Mouse (Mus musculus) retina, adult 2 months (tissue): ENCODE measurements around the gene Lhx3.

Experiments used
- DNase-seq: peaks from one replicate; pipeline ENCODE4 v3.0.0-alpha.2; 2012; ENCODE audit warnings: low read depth, low spot score

The Lhx3 gene

GRCm38 (mm10) chr2:26201926-26202848 is 5.9 kb downstream of the Lhx3 start:
- no peak for DNase-seq

DNA sequence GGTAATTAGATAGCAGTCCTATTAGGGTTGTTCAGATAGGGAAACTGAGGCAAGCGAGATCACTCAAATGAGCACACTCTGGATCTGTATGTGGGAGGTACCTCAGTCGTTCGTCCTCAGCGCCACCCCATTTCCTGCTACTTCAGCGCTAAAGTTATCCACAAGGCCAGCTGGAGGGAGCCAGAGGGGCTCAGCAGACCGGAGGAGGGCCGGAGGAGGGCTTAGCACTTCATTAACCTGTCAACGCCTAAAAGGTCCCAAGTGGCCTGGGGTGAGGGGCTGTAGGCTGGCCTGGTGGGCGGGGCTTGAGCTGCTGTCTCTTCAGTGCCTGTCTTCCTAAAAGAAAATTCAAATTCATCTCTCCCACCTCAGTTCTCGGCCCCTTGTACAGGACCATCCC is 9.6 kb downstream of the Lhx3 start:
- DNase-seq: no peak

- DNase-seq: no peak
Observed at GRCm38 (mm10) chr2:26194552-26195339, 13.3 kb downstream of the Lhx3 start.

DNA sequence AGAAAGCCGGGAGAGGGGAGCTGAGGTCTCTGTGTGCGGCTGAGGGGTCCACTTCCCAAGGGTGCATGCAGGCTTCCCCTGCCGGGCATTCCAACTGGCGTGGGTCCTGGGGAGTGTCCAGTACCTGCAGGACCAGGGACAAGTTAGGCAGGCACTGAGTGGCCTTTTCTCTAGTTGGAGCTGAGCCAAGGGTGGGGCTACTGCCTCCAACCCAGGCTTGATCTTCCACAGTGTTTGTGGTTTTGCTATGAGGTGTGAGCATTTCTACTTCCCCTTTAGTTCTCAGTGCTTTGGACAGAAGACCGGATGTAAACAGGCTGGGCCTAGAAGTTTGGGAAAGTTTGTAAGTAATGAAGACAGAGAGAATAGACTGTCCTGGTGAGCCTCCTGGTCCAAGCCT is 19.6 kb downstream of the Lhx3 start:
- DNase-seq: no peak

- DNase-seq: no peak
Observed at GRCm38 (mm10) chr2:26184352-26184751, 23.7 kb downstream of the Lhx3 start.

- DNase-seq: no peak
Observed at GRCm38 (mm10) chr2:26182646-26183045, 25.4 kb downstream of the Lhx3 start.

GRCm38 (mm10) chr2:26177189-26177588 is 30.9 kb downstream of the Lhx3 start:
- DNase-seq: no peak

- DNase-seq: no peak
Observed at GRCm38 (mm10) chr2:26176731-26177130, 31.4 kb downstream of the Lhx3 start.

- DNase-seq: no peak
Observed at GRCm38 (mm10) chr2:26175191-26175590, 32.9 kb downstream of the Lhx3 start.

DNA sequence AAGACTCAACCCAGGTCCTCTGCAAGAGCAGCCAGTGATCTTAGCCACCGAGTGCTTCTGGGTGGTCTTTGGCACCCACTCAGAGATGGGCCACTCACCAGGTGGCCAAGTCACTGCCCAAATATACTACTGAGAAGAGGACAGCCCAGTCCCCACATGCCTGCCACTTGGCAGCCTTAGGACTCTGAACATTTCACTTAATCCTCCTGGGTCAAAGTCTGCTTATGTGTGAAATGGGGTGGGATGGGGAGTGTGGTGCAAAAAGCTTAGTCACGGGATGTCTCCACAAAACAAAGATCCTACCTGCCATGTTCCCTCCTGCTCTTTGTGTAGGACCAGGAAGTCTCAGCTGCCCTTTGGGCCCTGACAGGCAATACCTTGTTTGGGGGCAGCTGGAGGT is 35.9 kb downstream of the Lhx3 start:
- DNase-seq: no peak

DNA sequence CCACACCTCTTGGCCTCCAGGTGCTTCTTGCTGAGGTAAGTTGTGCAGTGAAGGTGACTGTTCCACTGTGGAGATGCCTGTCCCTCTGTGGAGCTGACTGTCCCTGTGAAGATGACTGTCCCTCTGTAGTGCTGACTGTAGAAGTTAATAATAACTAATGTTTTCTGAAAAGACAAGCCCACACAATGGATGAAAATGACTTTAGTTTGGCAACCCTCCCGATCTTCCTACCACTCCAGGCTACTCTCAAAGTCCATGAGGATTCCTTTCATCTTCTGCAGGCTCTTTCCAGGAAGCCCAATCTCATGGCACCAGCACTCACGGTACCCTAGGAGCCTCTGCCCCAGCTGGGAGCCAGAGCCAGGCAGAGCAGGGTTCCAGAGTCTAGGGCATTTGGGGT is 37.7 kb downstream of the Lhx3 start:
- no peak for DNase-seq

GRCm38 (mm10) chr2:26168843-26169579 is 39.1 kb downstream of the Lhx3 start:
- no peak for DNase-seq

DNA sequence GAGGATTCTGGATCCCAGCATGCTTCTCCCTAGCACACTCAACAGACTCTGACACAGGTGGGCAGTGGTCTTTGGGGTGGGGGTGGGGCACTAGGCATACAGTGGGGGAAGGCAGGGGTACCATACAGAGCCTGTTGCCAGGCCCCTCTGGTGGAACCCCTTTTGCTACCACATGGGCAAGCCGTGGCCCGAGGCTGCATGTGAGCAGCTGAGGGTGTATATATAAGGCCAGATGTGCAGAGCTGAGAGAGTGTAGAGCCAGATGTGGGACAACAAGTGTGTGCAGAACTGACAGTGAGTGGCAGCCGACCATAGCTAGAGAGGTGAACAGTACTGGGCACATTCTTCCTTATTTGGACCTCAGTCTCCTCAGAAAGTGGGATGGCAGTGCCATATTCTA is 41.2 kb downstream of the Lhx3 start:
- no peak for DNase-seq

- no peak for DNase-seq
Observed at GRCm38 (mm10) chr2:26158064-26158463, 50.0 kb downstream of the Lhx3 start.

DNA sequence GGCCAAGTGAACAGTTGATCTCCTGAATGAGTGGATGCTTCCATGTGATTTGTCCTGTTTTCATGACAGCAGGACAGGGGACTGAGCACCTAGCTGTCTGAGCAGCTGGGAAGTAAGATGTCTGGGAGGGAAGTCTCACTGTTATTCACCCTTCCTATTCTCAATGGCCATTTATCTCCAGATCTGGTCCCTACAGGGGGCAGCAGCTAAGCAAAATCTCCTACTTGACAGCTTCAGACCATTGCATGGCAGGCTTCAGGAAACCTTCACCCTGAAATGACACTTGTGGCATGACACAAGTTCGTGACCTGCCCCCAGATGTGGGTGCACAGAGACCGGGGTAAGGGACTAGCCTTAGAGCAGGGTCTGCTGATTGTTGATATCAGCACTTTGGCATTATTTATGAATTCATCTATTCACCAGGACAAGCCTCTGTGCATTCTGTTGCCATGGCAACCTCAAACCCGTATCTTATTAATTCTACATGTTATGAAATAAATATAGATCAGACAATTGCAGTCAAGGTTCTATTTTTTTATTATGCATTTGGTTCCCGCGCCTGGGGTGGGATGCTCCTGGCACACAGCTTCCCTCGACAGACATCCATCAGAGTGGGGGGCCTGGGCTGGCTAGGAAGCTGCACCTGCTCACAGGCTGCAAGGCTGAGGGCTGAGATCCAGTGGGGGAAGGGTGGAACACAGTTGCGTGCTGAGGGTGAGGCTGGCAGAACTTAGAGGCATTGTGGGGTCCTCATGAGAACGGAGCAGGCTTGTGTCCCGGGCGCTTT is 51.7 kb downstream of the Lhx3 start:
- DNase-seq: no peak

- DNase-seq: no peak
Observed at GRCm38 (mm10) chr2:26155737-26156136, 52.4 kb downstream of the Lhx3 start.

- DNase-seq: no peak
Observed at GRCm38 (mm10) chr2:26154586-26154985, 53.5 kb downstream of the Lhx3 start.

DNA sequence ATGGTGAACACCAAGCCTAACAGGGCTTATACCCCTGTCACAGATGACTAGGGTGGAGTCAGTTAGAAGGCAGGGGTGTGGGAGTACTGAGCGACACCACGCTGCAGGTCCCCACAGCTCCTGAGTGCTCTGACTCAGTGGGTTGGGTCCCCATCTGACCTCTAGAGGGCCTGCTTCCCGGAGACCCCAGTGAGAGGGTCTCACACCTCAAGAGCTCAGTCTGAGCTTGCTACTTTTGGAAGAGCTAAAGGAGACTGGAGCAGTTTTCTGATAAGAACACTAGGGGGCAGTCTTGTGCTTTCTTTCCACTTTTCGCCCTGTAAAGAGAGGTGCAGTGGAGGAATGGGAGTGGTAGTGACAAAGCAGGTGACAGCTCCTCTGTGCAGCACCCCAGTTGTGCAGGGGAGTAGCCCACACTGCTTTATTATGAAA is 54.2 kb downstream of the Lhx3 start:
- no peak for DNase-seq

DNA sequence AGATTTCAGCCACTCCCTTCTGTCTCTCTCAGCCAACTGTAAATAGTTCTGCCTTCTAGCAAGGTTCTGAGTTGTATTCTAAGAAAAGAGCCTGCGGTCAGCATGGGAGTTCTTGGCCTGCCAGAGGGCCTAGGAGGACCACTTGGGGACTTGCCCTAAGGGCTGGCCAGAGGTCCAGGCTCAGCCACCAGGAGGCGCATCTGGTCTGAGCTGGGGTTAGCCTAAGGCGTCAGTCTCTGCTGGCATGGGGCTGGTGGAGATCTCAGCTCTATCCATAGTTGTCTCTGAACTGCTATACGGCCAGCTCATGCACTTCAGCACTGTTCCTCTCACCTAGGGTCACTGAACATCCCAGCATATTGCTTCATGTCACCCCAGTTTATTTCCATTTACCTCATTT is 54.8 kb downstream of the Lhx3 start:
- no peak for DNase-seq
